Mouse (Mus musculus) bone marrow macrophage, adult 2 months (primary cell): ENCODE results near the gene Pgam5. TPM values are rescaled to one million over a fixed set of nuclear protein-coding genes. Genes with fewer than 3 reads are reported as not detected.

Source experiments
- H3K27ac ChIP-seq: 2 replicates; pipeline ENCODE4 v1.5.1; 2012; ENCODE audit warnings: low read depth, low read length; ENCODE audit not compliant: insufficient read depth
- H3K4me1 ChIP-seq: 2 replicates; pipeline ENCODE4 v1.6.1; 2012; ENCODE audit warnings: low read length; ENCODE audit not compliant: control insufficient read depth, insufficient read depth
- H3K4me3 ChIP-seq: 2 replicates; pipeline ENCODE4 v1.5.1; 2012; ENCODE audit warnings: mild to moderate bottlenecking, low read length, moderate library complexity; ENCODE audit not compliant: insufficient read depth
- CTCF ChIP-seq: IDR thresholded peaks from 2 replicates; pipeline ENCODE4 v1.5.1; 2012; ENCODE audit warnings: low read depth, mild to moderate bottlenecking, low read length, moderate library complexity
- POLR2A ChIP-seq: IDR thresholded peaks from 2 replicates; pipeline ENCODE4 v1.6.1; 2012; ENCODE audit warnings: mild to moderate bottlenecking, low read depth, low read length, borderline replicate concordance
- polyA plus RNA-seq: library from polyadenylated mRNA; stranded (reverse); fragments of >200 nt; gene quantifications from 2 replicates; pipeline ENCODE4 v1.2.4, GENCODE M21; 2012; ENCODE audit not compliant: missing spikeins, insufficient read depth, insufficient read length

Gene Pgam5
- polyA plus RNA-seq, 1 experiment, result 16.4 TPM

DNA sequence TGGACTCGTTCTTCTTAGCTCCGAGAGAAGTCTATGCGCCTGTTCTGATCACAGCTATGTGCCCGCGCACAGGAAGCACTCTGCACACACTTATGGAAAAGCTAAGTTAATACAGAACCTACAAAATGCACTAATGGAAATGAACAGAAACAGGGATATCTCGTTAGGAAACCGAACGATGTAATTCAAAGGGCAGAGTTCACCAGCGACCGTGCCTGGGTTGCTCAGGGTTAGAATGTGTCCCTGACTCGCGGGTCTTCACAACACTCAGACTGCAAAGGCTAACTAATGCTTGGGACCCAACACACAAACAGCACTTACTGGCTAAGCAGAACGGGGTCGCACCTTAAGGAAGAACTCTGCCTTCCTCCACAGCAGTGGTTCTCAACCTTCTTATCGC is 15.4 kb upstream of the Pgam5 start:
- H3K4me1 ChIP-seq, result peaks cover 5% of the 10 kb centered on the region; the same call in 1 of the 2 replicates
- TF ChIP-seq CTCF (no peak), POLR2A (no peak)

DNA sequence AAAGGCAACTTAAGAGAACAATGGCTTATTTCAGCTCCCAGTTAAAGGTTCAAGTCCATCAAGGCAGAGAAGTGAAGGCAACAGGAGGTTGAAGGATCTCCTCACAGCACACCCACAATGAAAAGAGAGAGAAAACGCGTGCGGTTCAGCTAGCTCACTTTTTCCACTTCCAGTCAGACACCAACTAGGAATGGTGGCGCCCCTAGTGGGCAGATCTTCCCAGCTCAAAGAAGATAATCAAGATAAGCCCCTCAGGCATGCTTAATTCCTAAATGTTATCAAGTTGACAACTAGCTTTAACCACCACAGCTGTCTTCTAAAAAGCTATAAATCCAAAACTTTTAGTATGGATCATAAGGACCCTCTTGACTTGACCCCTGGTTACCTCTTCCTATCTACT is 14.8 kb upstream of the Pgam5 start:
- TF ChIP-seq CTCF (peak; percentile 23; the same call in 1 of the 2 replicates), POLR2A (no peak)
- Histone ChIP-seq H3K4me1 (peaks cover 5% of the 10 kb centered on the region; the same call in 1 of the 2 replicates), H3K27ac (no peak overlapping the region), H3K4me3 (peak overlapping the region; percentile 17)

More for the DNA sequence above, 15.4 kb upstream of the Pgam5 start:
- Histone ChIP-seq H3K27ac (no peak overlapping the region), H3K4me3 (peak overlapping the region; percentile 81)

DNA sequence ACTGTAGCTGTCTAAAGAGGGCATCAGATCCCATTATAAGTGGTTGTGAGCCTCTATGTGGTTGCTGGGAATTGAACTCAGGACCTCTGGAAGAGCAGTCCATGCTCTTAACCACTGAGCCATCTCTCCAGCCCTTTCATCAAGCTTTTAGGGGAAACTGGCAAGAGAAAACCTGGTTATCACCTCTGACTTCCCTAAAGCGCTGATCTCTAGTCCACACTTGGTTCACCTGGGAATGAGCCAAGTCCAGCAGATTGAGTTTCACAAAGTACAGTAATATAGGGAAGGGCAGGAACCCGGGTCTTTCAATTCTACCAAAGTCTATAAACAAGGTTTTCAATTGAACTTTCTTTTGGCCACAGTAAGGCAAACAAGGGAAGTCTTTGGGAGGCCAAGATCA is 12.3 kb upstream of the Pgam5 start:
- TF ChIP-seq POLR2A, result no peak
- H3K4me3 ChIP-seq, result no peak overlapping the region
- H3K4me1 ChIP-seq, result 0 out of 2 replicates have a peak, but pooled peaks cover 2% of the 10 kb centered on the region
- no peak overlapping the region for H3K27ac ChIP-seq

GRCm38 (mm10) chr5:110276910-110277309 is 7.2 kb upstream of the Pgam5 start:
- no peaks in the 10 kb centered on the region for H3K4me1 ChIP-seq
- no peak overlapping the region for H3K4me3 ChIP-seq
- H3K27ac ChIP-seq, result no peak overlapping the region
- TF ChIP-seq POLR2A, result no peak
- TF ChIP-seq CTCF, result no peak

DNA sequence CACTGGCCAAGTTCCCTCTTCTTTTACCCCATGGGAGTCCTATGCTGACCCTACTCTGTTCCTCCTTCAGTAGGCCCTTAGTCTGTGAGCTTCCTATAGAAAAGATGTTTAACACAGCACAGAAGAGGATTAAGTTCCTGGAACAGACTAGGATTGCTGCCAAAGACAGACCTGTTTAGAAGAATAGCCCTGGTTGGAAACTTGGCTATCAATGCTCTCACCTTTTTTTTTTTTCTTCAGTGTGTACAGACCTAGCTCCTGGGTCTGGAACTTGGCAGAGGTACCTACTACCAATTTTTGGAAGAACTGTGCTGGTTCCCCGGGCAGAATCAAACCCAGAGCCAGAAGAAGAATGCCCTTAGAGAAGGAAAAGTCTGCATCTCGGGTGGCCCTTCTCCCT is 6.7 kb upstream of the Pgam5 start:
- H3K4me3 ChIP-seq, result no peak overlapping the region
- no peaks in the 10 kb centered on the region for H3K4me1 ChIP-seq
- TF ChIP-seq CTCF (no peak), POLR2A (no peak)
- H3K27ac ChIP-seq, result no peak overlapping the region

- H3K4me1 ChIP-seq, result no peaks in the 10 kb centered on the region
- no peak overlapping the region for H3K27ac ChIP-seq
- H3K4me3 ChIP-seq, result no peak overlapping the region
- TF ChIP-seq CTCF, result no peak
- TF ChIP-seq POLR2A, result no peak
Observed at GRCm38 (mm10) chr5:110274846-110275245, 5.1 kb upstream of the Pgam5 start.

GRCm38 (mm10) chr5:110274147-110274546 is 4.4 kb upstream of the Pgam5 start:
- Histone ChIP-seq H3K4me3 (no peak overlapping the region), H3K4me1 (no peaks in the 10 kb centered on the region), H3K27ac (no peak overlapping the region)
- TF ChIP-seq CTCF (no peak), POLR2A (no peak)

DNA sequence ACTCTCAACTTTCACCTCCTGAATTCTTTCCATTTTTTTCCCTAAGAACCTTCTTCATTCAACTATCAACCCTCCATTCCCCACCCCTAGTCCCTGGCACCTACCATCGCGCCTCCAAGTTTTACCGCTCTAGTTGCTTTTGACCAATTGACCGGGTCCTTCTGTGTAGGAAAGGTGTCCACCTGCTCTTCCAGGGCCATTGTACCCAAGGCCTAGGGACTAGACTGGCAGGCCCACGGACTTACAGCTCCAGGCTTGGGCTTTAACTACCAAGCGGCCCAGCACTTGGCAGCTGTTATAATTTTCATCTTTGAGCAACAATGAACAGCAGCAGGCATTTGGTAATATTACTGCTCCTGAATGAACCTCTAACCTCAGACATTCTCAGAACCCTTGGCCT is 529 bp upstream of the Pgam5 start:
- Histone ChIP-seq H3K27ac (no peak overlapping the region), H3K4me3 (no peak overlapping the region), H3K4me1 (peaks cover 7% of the 10 kb centered on the region)
- TF ChIP-seq POLR2A (no peak), CTCF (no peak)

GRCm38 (mm10) chr5:110266941-110267340 is 2.8 kb downstream of the Pgam5 start:
- no peak overlapping the region for H3K27ac ChIP-seq
- H3K4me3 ChIP-seq, result no peak overlapping the region
- peaks cover 7% of the 10 kb centered on the region for H3K4me1 ChIP-seq
- TF ChIP-seq POLR2A, result no peak
- no peak for TF ChIP-seq CTCF

- Histone ChIP-seq H3K27ac (no peak overlapping the region), H3K4me3 (no peak overlapping the region), H3K4me1 (peaks cover 3% of the 10 kb centered on the region)
- TF ChIP-seq CTCF (no peak), POLR2A (no peak)
Observed at GRCm38 (mm10) chr5:110244091-110244490, 25.6 kb downstream of the Pgam5 start.

DNA sequence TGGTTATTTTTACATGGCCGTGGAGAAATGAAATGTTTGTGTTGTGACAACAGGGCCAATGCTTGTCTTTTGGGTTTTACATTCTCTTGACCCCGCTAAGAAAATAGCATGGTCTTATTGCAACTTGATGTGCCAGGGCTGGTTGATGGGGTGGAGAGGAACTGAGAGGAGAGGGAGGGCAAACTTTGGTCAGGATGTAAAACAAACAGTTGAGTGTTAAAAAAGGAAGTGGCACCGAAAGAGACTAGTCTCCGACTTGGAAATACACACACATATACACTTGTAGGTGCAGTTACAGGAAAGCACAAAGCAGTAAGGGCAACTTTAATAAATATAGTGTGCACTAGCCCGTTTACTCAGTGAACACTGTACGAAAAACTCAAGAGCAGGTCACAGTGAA is 37.4 kb downstream of the Pgam5 start:
- H3K4me1 ChIP-seq, result peaks cover 4% of the 10 kb centered on the region
- H3K4me3 ChIP-seq, result peak overlapping the region; percentile 71
- TF ChIP-seq CTCF, result no peak
- no peak for TF ChIP-seq POLR2A
- peak overlapping the region; percentile 51 for H3K27ac ChIP-seq
